ENCODE assay signal across 18 mouse cellular contexts in genomic region chr4:134636406-134636805, GRCm38 (mm10).
DNase-seq lines count a peak whose midpoint lies in the region; ATAC-seq and TF ChIP-seq lines count a peak whose summit lies in the region.
"Had no signal": no experiment of that assay in that cellular context is flagged by ENCODE, and none has a peak within 500 bp of the region (broad histone marks: within the 10 kb centered on the region; RNA-seq: fewer than 3 reads in every experiment).

No protein-coding gene starts in this region.

- H3K4me1 ChIP-seq in forebrain, embryonic 13.5 days: peaks cover 42% of the 10 kb centered on the region
- H3K4me1 ChIP-seq in forebrain, embryonic 12.5 days: peaks cover 44% of the 10 kb centered on the region
- peaks cover 27% of the 10 kb centered on the region for H3K4me1 ChIP-seq in hindbrain, embryonic 14.5 days (replicated peaks; ENCODE audit: control insufficient read depth, insufficient read depth, low read length)
- H3K4me1 ChIP-seq in hindbrain, embryonic 12.5 days: peaks cover 35% of the 10 kb centered on the region
- peaks cover 29% of the 10 kb centered on the region for H3K4me1 ChIP-seq in lung, embryonic 15.5 days
- 0 out of 2 replicates have a peak, but pooled peaks cover 3% of the 10 kb centered on the region for H3K4me1 ChIP-seq in lung, postnatal 0 days (ENCODE audit: insufficient read depth, low read depth, low read length)

- no peak for ATAC-seq in forebrain, embryonic 13.5 days
- no peak for ATAC-seq in forebrain, embryonic 12.5 days (ENCODE audit: low FRiP score)
- ATAC-seq in hindbrain, embryonic 14.5 days (ENCODE audit: low FRiP score): no peak
- no peak for ATAC-seq in hindbrain, embryonic 12.5 days (ENCODE audit: low FRiP score)
- ATAC-seq in lung, embryonic 15.5 days (ENCODE audit: borderline replicate concordance, extremely low read depth, low FRiP score, low TSS enrichment): no peak
- ATAC-seq in lung, postnatal 0 days: no peak
- ATAC-seq: forebrain, embryonic 15.5 days; intestine, embryonic 16.5 days; midbrain, embryonic 13.5 days had no signal

- H3K9me3 ChIP-seq in forebrain, embryonic 13.5 days (replicated peaks): no peaks in the 10 kb centered on the region
- H3K9me3 ChIP-seq in forebrain, embryonic 12.5 days: no peaks in the 10 kb centered on the region
- no peaks in the 10 kb centered on the region for H3K9me3 ChIP-seq in hindbrain, embryonic 14.5 days (ENCODE audit: control insufficient read depth, low read length)
- no peaks in the 10 kb centered on the region for H3K9me3 ChIP-seq in hindbrain, embryonic 12.5 days (replicated peaks)
- 0 out of 2 replicates have a peak, but pooled peaks cover 5% of the 10 kb centered on the region for H3K9me3 ChIP-seq in lung, embryonic 15.5 days
- no peaks in the 10 kb centered on the region for H3K9me3 ChIP-seq in lung, postnatal 0 days (ENCODE audit: low read length)
- H3K9me3 ChIP-seq: forebrain, embryonic 15.5 days; limb, embryonic 10.5 days; midbrain, embryonic 13.5 days had no signal

- peak overlapping the region; percentile 1; the same call in 1 of the 2 replicates for H3K27ac ChIP-seq in forebrain, embryonic 13.5 days
- H3K27ac ChIP-seq in forebrain, embryonic 12.5 days: no peak overlapping the region
- 0 out of 2 replicates have a peak overlapping the region, but pooled peaks have one; percentile 14 for H3K27ac ChIP-seq in hindbrain, embryonic 14.5 days
- no peak overlapping the region for H3K27ac ChIP-seq in hindbrain, embryonic 12.5 days
- H3K27ac ChIP-seq in lung, embryonic 15.5 days: 0 out of 2 replicates have a peak overlapping the region, but pooled peaks have one; percentile 15
- H3K27ac ChIP-seq in lung, postnatal 0 days (ENCODE audit: low read length): no peak overlapping the region
- H3K27ac ChIP-seq: forebrain, embryonic 15.5 days; left cerebral cortex, adult 2 months; limb, embryonic 10.5 days; midbrain, embryonic 13.5 days had no signal

- DNase-seq in hindbrain, embryonic 14.5 days (ENCODE audit: low spot score): no peak
- DNase-seq in lung, postnatal 0 days (ENCODE audit: low spot score): no peak
- DNase-seq in lung, postnatal 36 days: peak; percentile 58
- DNase-seq in neural tube, embryonic 10.5 days (ENCODE audit: extremely low spot score, low spot score): no peak
- DNase-seq: cerebellum, postnatal 25 days; retina, postnatal 1 day had no signal

- H3K27me3 ChIP-seq in forebrain, embryonic 13.5 days: no peaks in the 10 kb centered on the region
- 0 out of 2 replicates have a peak, but pooled peaks cover 4% of the 10 kb centered on the region for H3K27me3 ChIP-seq in forebrain, embryonic 12.5 days
- H3K27me3 ChIP-seq in hindbrain, embryonic 14.5 days (ENCODE audit: control insufficient read depth, insufficient read depth, low read length): no peaks in the 10 kb centered on the region
- peaks cover 5% of the 10 kb centered on the region for H3K27me3 ChIP-seq in hindbrain, embryonic 12.5 days
- no peaks in the 10 kb centered on the region for H3K27me3 ChIP-seq in lung, embryonic 15.5 days
- H3K27me3 ChIP-seq in lung, postnatal 0 days (replicated peaks; ENCODE audit: insufficient read depth, low read length): no peaks in the 10 kb centered on the region
- H3K27me3 ChIP-seq: CH12.LX; forebrain, embryonic 15.5 days had no signal

- no peak overlapping the region for H3K4me2 ChIP-seq in forebrain, embryonic 13.5 days
- no peak overlapping the region for H3K4me2 ChIP-seq in forebrain, embryonic 12.5 days
- no peak overlapping the region for H3K4me2 ChIP-seq in hindbrain, embryonic 14.5 days (replicated peaks)
- H3K4me2 ChIP-seq in hindbrain, embryonic 12.5 days (replicated peaks): no peak overlapping the region
- H3K4me2 ChIP-seq in lung, embryonic 15.5 days: no peak overlapping the region
- no peak overlapping the region for H3K4me2 ChIP-seq in lung, postnatal 0 days (replicated peaks; ENCODE audit: low read depth, low read length)
- H3K4me2 ChIP-seq: forebrain, embryonic 15.5 days; liver, embryonic 11.5 days; midbrain, embryonic 13.5 days had no signal

- 77% methylated on average over 8 of the region's 8 CpGs for WGBS in forebrain, embryonic 13.5 days
- 63% methylated on average over 8 of the region's 8 CpGs for WGBS in forebrain, embryonic 12.5 days
- WGBS in hindbrain, embryonic 14.5 days: 61% methylated on average over 8 of the region's 8 CpGs
- WGBS in hindbrain, embryonic 12.5 days: 55% methylated on average over 8 of the region's 8 CpGs
- WGBS in lung, embryonic 15.5 days: 40% methylated on average over 8 of the region's 8 CpGs
- 51% methylated on average over 8 of the region's 8 CpGs for WGBS in lung, postnatal 0 days

- H3K9ac ChIP-seq in forebrain, embryonic 13.5 days: no peak overlapping the region
- H3K9ac ChIP-seq in forebrain, embryonic 12.5 days: no peak overlapping the region
- no peak overlapping the region for H3K9ac ChIP-seq in hindbrain, embryonic 14.5 days
- no peak overlapping the region for H3K9ac ChIP-seq in hindbrain, embryonic 12.5 days
- peak overlapping the region; percentile 7; the same call in 1 of the 2 replicates for H3K9ac ChIP-seq in lung, embryonic 15.5 days
- no peak overlapping the region for H3K9ac ChIP-seq in lung, postnatal 0 days (replicated peaks; ENCODE audit: low read depth)
- H3K9ac ChIP-seq: forebrain, embryonic 15.5 days; midbrain, embryonic 13.5 days had no signal

- TF ChIP-seq EP300 in lung, postnatal 0 days (IDR thresholded peaks at IDR 0.05): no peak

- H3K4me3 ChIP-seq in forebrain, embryonic 13.5 days: no peak overlapping the region
- no peak overlapping the region for H3K4me3 ChIP-seq in forebrain, embryonic 12.5 days (replicated peaks)
- H3K4me3 ChIP-seq in hindbrain, embryonic 14.5 days (replicated peaks; ENCODE audit: low read length): no peak overlapping the region
- no peak overlapping the region for H3K4me3 ChIP-seq in hindbrain, embryonic 12.5 days
- no peak overlapping the region for H3K4me3 ChIP-seq in lung, embryonic 15.5 days
- H3K4me3 ChIP-seq in lung, postnatal 0 days (ENCODE audit: low read depth, low read length): no peak overlapping the region
- H3K4me3 ChIP-seq: forebrain, embryonic 15.5 days; left cerebral cortex, adult 2 months; limb, embryonic 10.5 days; midbrain, embryonic 13.5 days; myocyte had no signal

- no peaks in the 10 kb centered on the region for H3K36me3 ChIP-seq in forebrain, embryonic 13.5 days (ENCODE audit: poor library complexity, severe bottlenecking)
- H3K36me3 ChIP-seq in forebrain, embryonic 12.5 days (replicated peaks): no peaks in the 10 kb centered on the region
- no peaks in the 10 kb centered on the region for H3K36me3 ChIP-seq in hindbrain, embryonic 14.5 days (replicated peaks; ENCODE audit: control insufficient read depth, insufficient read depth)
- H3K36me3 ChIP-seq in hindbrain, embryonic 12.5 days: no peaks in the 10 kb centered on the region
- H3K36me3 ChIP-seq in lung, embryonic 15.5 days: no peaks in the 10 kb centered on the region
- H3K36me3 ChIP-seq in lung, postnatal 0 days (ENCODE audit: insufficient read depth, low read length): no peaks in the 10 kb centered on the region
- H3K36me3 ChIP-seq: forebrain, embryonic 15.5 days; limb, embryonic 10.5 days; midbrain, embryonic 13.5 days had no signal

- TF ChIP-seq CTCF in lung, postnatal 0 days (IDR thresholded peaks at IDR 0.05): no peak

Comparison
In these comparisons a context has a peak if more than half of its experiments do, and no peak if none do; other contexts are left out.
1. H3K27ac ChIP-seq: peak in forebrain, embryonic 13.5 days (single experiment), hindbrain, embryonic 14.5 days (single experiment) and lung, embryonic 15.5 days (single experiment); none in forebrain, embryonic 12.5 days (single experiment), hindbrain, embryonic 12.5 days (single experiment) and lung, postnatal 0 days (single experiment).